Mouse (Mus musculus) limb, embryonic 15.5 days (tissue): ENCODE data around the gene Nr1d1. TPM values are rescaled to one million over a fixed set of nuclear protein-coding genes. Genes with fewer than 3 reads are reported as not detected.

Experiments used
- ATAC-seq: fragments of 200-750 bp; cut with Nextera tagmentation; 2 replicates; pipeline ENCODE4 v1.8.0; 2017; ENCODE audit warnings: low read depth, moderate TSS enrichment; ENCODE audit not compliant: insufficient number of reproducible peaks, low FRiP score, low TSS enrichment
- H3K27ac ChIP-seq: fragments of 300-500 bp; sonication (generic); 2 replicates; pipeline ENCODE4 v1.5.1; 2015; ENCODE audit warnings: moderate library complexity, mild to moderate bottlenecking, inconsistent platforms
- H3K27me3 ChIP-seq: fragments of 300-500 bp; sonication (generic); 2 replicates; pipeline ENCODE4 v1.6.1; 2015; ENCODE audit warnings: inconsistent platforms
- H3K36me3 ChIP-seq: fragments of 300-500 bp; sonication (generic); 2 replicates; pipeline ENCODE4 v1.6.1; 2015; ENCODE audit warnings: inconsistent platforms
- H3K4me1 ChIP-seq: fragments of 300-500 bp; sonication (generic); 2 replicates; pipeline ENCODE4 v1.6.1; 2015; ENCODE audit warnings: inconsistent platforms
- H3K4me2 ChIP-seq: fragments of 300-500 bp; sonication (generic); 2 replicates; pipeline ENCODE4 v1.6.1; 2015; ENCODE audit warnings: mild to moderate bottlenecking, inconsistent platforms
- H3K4me3 ChIP-seq: fragments of 300-500 bp; sonication (generic); 2 replicates; pipeline ENCODE4 v1.5.1; 2015; ENCODE audit warnings: mild to moderate bottlenecking, inconsistent platforms
- H3K9ac ChIP-seq: fragments of 300-500 bp; sonication (generic); 2 replicates; pipeline ENCODE4 v1.6.1; 2015; ENCODE audit warnings: inconsistent platforms
- H3K9me3 ChIP-seq: fragments of 300-500 bp; sonication (generic); 2 replicates; pipeline ENCODE4 v1.6.1; 2016; ENCODE audit warnings: inconsistent platforms
- WGBS: fragments of 180-500 bp; shearing (Covaris S2); methylation state at CpG from one replicate; pipeline ENCODE4 v1.1.7; 2015; 5-methylcytosine and 5-hydroxymethylcytosine counted together
- polyA plus RNA-seq: library from polyadenylated mRNA; unstranded; fragments of >200 nt; fragmentation: Nextera tagmentation; extraction: Ambion mirVana; gene quantifications from 2 replicates; pipeline ENCODE4 v1.2.1, GENCODE M21; 2015

Nr1d1 gene
- polyA plus RNA-seq, 1 experiment from 2014 or later, result 1.2 TPM

GRCm38 (mm10) chr11:98720756-98721155, 54.4 kb downstream of the Nr1d1 start:
- no peak overlapping the region for H3K27ac ChIP-seq
- no peaks in the 10 kb centered on the region for H3K9me3 ChIP-seq
- H3K4me2 ChIP-seq, result no peak overlapping the region
- 75% methylated on average over 2 of the region's 2 CpGs for WGBS
- peaks cover 22% of the 10 kb centered on the region for H3K4me1 ChIP-seq
- no peaks in the 10 kb centered on the region for H3K27me3 ChIP-seq
- no peak overlapping the region for H3K9ac ChIP-seq
- peaks cover 36% of the 10 kb centered on the region for H3K36me3 ChIP-seq
- no peak overlapping the region for H3K4me3 ChIP-seq
- ATAC-seq, result no peak

Other genes starting within 250 kb of the Nr1d1 start
- gene Ikzf3, start 229.3 kb downstream of the Nr1d1 start, polyA plus RNA-seq, result 0.36 and 0.74 TPM in 2 replicates
- gene Zpbp2, start 224.2 kb downstream of the Nr1d1 start, polyA plus RNA-seq, result 0.12 and 0.17 TPM in 2 replicates
- gene Ormdl3, start 188.0 kb downstream of the Nr1d1 start, polyA plus RNA-seq, result 86.7 and 87.1 TPM in 2 replicates
- not detected in 2 replicates for gene Lrrc3c, start 177.0 kb downstream of the Nr1d1 start, polyA plus RNA-seq
- 0.64 and 1.1 TPM in 2 replicates for gene Gm12355, start 149.7 kb downstream of the Nr1d1 start, polyA plus RNA-seq
- not detected in 2 replicates for gene Gsdma3, start 149.0 kb downstream of the Nr1d1 start, polyA plus RNA-seq
- not detected in 2 replicates for gene Gsdma2, start 128.6 kb downstream of the Nr1d1 start, polyA plus RNA-seq
- gene Gsdma, start 111.0 kb downstream of the Nr1d1 start, polyA plus RNA-seq, result 10.5 and 14.7 TPM in 2 replicates
- 197 and 200 TPM in 2 replicates for gene Psmd3, start 92.8 kb downstream of the Nr1d1 start, polyA plus RNA-seq
- 0.10 TPM in 1 of 2 replicates, not detected in the other for gene Csf3, start 74.1 kb downstream of the Nr1d1 start, polyA plus RNA-seq
- gene Med24, start 45.9 kb downstream of the Nr1d1 start, polyA plus RNA-seq, result 47.6 and 48.3 TPM in 2 replicates
- gene Thra, start 34.7 kb downstream of the Nr1d1 start, polyA plus RNA-seq, result 38.4 and 39.6 TPM in 2 replicates
- gene Msl1, start 20.2 kb upstream of the Nr1d1 start, polyA plus RNA-seq, result 22.9 and 25.8 TPM in 2 replicates
- 30.0 and 32.5 TPM in 2 replicates for gene Casc3, start 29.6 kb upstream of the Nr1d1 start, polyA plus RNA-seq
- gene Rapgefl1, start 61.5 kb upstream of the Nr1d1 start, polyA plus RNA-seq, result 11.1 TPM in 2 replicates
- gene Wipf2, start 88.3 kb upstream of the Nr1d1 start, polyA plus RNA-seq, result 4.1 and 4.2 TPM in 2 replicates
- 23.2 and 24.1 TPM in 2 replicates for gene Cdc6, start 132.5 kb upstream of the Nr1d1 start, polyA plus RNA-seq
- gene Rara, start 152.5 kb upstream of the Nr1d1 start, polyA plus RNA-seq, result 43.9 and 51.7 TPM in 2 replicates
- gene Gjd3, start 207.7 kb upstream of the Nr1d1 start, polyA plus RNA-seq, result 0.49 and 0.86 TPM in 2 replicates
- 162 and 178 TPM in 2 replicates for gene Top2a, start 248.9 kb upstream of the Nr1d1 start, polyA plus RNA-seq